25 mouse cellular contexts compared by ENCODE assay signal in the genomic region with DNA sequence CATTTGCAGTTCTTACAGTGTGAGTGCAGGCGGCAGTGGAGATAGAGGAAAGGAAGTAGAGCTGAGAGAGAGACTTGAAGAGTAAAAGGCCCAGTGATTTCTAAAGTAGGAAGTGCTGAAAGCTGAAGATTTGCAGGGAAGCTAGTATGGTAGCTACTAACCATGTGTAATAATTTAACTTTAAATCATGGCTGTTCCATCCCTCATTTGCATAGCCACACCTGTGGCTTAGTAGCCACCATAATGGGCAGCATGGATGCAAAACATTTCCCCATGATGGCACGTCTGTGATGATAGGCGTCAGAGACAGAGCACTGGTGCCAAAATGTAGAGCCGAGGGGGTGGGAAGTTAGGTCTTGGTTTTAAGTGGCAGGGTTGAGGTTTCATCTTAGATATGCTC. TPM values are rescaled to one million over a fixed set of nuclear protein-coding genes. Genes with fewer than 3 reads are reported as not detected.
A peak's percentile ranks its signal among the peaks of the same experiment; 100 is the strongest.
DNase-seq lines count a peak whose midpoint lies in the region; ATAC-seq and TF ChIP-seq lines count a peak whose summit lies in the region.
"Had no signal": no experiment of that assay in that cellular context is flagged by ENCODE, and none has a peak within 500 bp of the region (broad histone marks: within the 10 kb centered on the region; RNA-seq: fewer than 3 reads in every experiment).

No protein-coding gene starts in this region.

- H3K79me2 ChIP-seq in MEL (ENCODE audit: control insufficient read depth, insufficient read depth, low read length, poor library complexity): peaks cover 5% of the 10 kb centered on the region; the same call in 1 of the 2 replicates

- ATAC-seq in neutrophil, adult 5-6 weeks (ENCODE audit: extremely low read depth, insufficient number of reproducible peaks, low FRiP score, poor library complexity, severe bottlenecking): peak; percentile 24; the same call in 1 of the 2 replicates
- ATAC-seq: forebrain, embryonic 14.5 days; lung, postnatal 0 days had no signal

- H3K4me1 ChIP-seq in MEL (ENCODE audit: control insufficient read depth in 1 of 2, insufficient read depth in 2 of 2, low read length in 2 of 2): peaks cover 8 to 18% of the 10 kb centered on the region in 2 experiments
- H3K4me1 ChIP-seq in hindbrain, embryonic 10.5 days (replicated peaks): no peaks in the 10 kb centered on the region
- H3K4me1 ChIP-seq: embryonic facial prominence, embryonic 15.5 days; hindbrain, embryonic 15.5 days; limb, embryonic 10.5 days; neural tube, embryonic 15.5 days had no signal

- no peak for TF ChIP-seq EP300 in MEL (IDR thresholded peaks at IDR 0.05; ENCODE audit: low read depth in 1 of 2, low read length in 2 of 2)

- H3K27ac ChIP-seq in MEL (ENCODE audit: control insufficient read depth, low read depth, low read length): no peak overlapping the region
- H3K27ac ChIP-seq in hindbrain, embryonic 10.5 days: no peak overlapping the region
- H3K27ac ChIP-seq: embryonic facial prominence, embryonic 15.5 days; heart, adult 2 months; heart, embryonic 13.5 days; hindbrain, embryonic 15.5 days; limb, embryonic 10.5 days had no signal

- H3K27me3 ChIP-seq in MEL (ENCODE audit: control insufficient read depth in 1 of 2, insufficient read depth in 2 of 2, low read length in 2 of 2): no peaks in the 10 kb centered on the region
- no peaks in the 10 kb centered on the region for H3K27me3 ChIP-seq in hindbrain, embryonic 10.5 days (ENCODE audit: insufficient read depth, poor library complexity, severe bottlenecking)
- H3K27me3 ChIP-seq: embryonic facial prominence, embryonic 15.5 days; heart, embryonic 13.5 days; hindbrain, embryonic 15.5 days; neural tube, embryonic 15.5 days had no signal

- peaks cover 18 to 25% of the 10 kb centered on the region in 2 experiments for H3K36me3 ChIP-seq in MEL (ENCODE audit: control insufficient read depth in 1 of 2, insufficient read depth in 2 of 2, low read length in 2 of 2)
- peaks cover 68% of the 10 kb centered on the region for H3K36me3 ChIP-seq in hindbrain, embryonic 10.5 days

- TF ChIP-seq CTCF in MEL (IDR thresholded peaks at IDR 0.05 in 2 of 3, conservative IDR thresholded peaks at IDR 0.05 in 1 of 3; ENCODE audit: control insufficient read depth in 1 of 3, insufficient read depth in 1 of 3, low read depth in 2 of 3, low read length in 3 of 3, poor library complexity in 1 of 3, severe bottlenecking in 1 of 3): no peak

- H3K9me3 ChIP-seq in MEL (replicated peaks; ENCODE audit: insufficient read depth, low read length): no peaks in the 10 kb centered on the region
- no peaks in the 10 kb centered on the region for H3K9me3 ChIP-seq in hindbrain, embryonic 10.5 days
- H3K9me3 ChIP-seq: embryonic facial prominence, embryonic 15.5 days; heart, embryonic 13.5 days; hindbrain, embryonic 15.5 days; limb, embryonic 10.5 days; neural tube, embryonic 15.5 days had no signal

- H3K4me3 ChIP-seq in MEL (ENCODE audit: control insufficient read depth in 1 of 2, insufficient read depth in 1 of 2, low read depth in 2 of 2, low read length in 2 of 2): no peak overlapping the region
- no peak overlapping the region for H3K4me3 ChIP-seq in hindbrain, embryonic 10.5 days
- H3K4me3 ChIP-seq: embryonic facial prominence, embryonic 15.5 days; heart, adult 2 months; heart, embryonic 13.5 days; hindbrain, embryonic 15.5 days; layer of hippocampus, adult 2 months; limb, embryonic 10.5 days; neural tube, embryonic 15.5 days had no signal

- peak; percentile 76 for DNase-seq in heart, adult 11 months
- no peak for DNase-seq in heart, postnatal 4 days
- peak; percentile 56 to 59 for DNase-seq in B cell, adult 2 months
- peak; percentile 27 for DNase-seq in MEL (ENCODE audit: low read depth, low spot score)
- no peak for DNase-seq in hindbrain, embryonic 10.5 days (ENCODE audit: low spot score)
- DNase-seq in right cerebral cortex, postnatal 25 days: no peak
- DNase-seq: cerebellum, adult 18-20 months; cerebellum, postnatal 36 days; gastrocnemius, postnatal 14 days; heart, adult 2 months; heart, postnatal 36 days; kidney, adult 9 months; kidney, postnatal 25 days; liver; thymus, adult 18-20 months; thymus, postnatal 36 days had no signal

- H3K9ac ChIP-seq in MEL (ENCODE audit: control insufficient read depth, low read depth, low read length, poor library complexity, severe bottlenecking): no peak overlapping the region
- H3K9ac ChIP-seq: embryonic facial prominence, embryonic 15.5 days; heart, embryonic 13.5 days; hindbrain, embryonic 15.5 days; neural tube, embryonic 15.5 days had no signal

- WGBS in hindbrain, embryonic 10.5 days: 89% methylated on average over 4 of the region's 4 CpGs

- no peak for TF ChIP-seq RAD21 in MEL (IDR thresholded peaks at IDR 0.05; ENCODE audit: low read depth, low read length)

- TF ChIP-seq POLR2A in MEL (IDR thresholded peaks at IDR 0.05; ENCODE audit: control insufficient read depth in 1 of 2, insufficient read depth in 1 of 2, low read depth in 1 of 2, low read length in 2 of 2, poor library complexity in 1 of 2): no peak

TF ChIP-seq in MEL, 35 proteins besides CTCF, POLR2A, EP300 and RAD21:
- TF ChIP-seq NRF1 (IDR thresholded peaks at IDR 0.05; ENCODE audit: insufficient read depth, low read depth, low read length, poor library complexity, severe bottlenecking) (no peak), MAFK (IDR thresholded peaks at IDR 0.05; ENCODE audit: borderline replicate concordance, low read depth, low read length) (no peak), NELFE (IDR thresholded peaks at IDR 0.05; ENCODE audit: low read depth, low read length) (no peak), RCOR1 (IDR thresholded peaks at IDR 0.05; ENCODE audit: low read depth, low read length) (no peak), CHD2 (IDR thresholded peaks at IDR 0.05; ENCODE audit: low read length) (no peak), MAZ (IDR thresholded peaks at IDR 0.05; ENCODE audit: low read depth, low read length) (no peak), MXI1 (IDR thresholded peaks at IDR 0.05; ENCODE audit: low read depth, low read length) (no peak), SIN3A (IDR thresholded peaks at IDR 0.05; ENCODE audit: low read length) (no peak), POLR2AphosphoS5 (IDR thresholded peaks at IDR 0.05; ENCODE audit: borderline replicate concordance, low read depth, low read length) (no peak), ELF1 (IDR thresholded peaks at IDR 0.05; ENCODE audit: low read depth, low read length) (no peak), ETS1 (IDR thresholded peaks at IDR 0.05; ENCODE audit: low read depth, low read length) (no peak), USF2 (IDR thresholded peaks at IDR 0.05; ENCODE audit: borderline replicate concordance in 1 of 2, insufficient read depth in 1 of 2, low read depth in 1 of 2, low read length in 2 of 2) (no peak), TBP (IDR thresholded peaks at IDR 0.05; ENCODE audit: low read depth, low read length) (no peak), UBTF (IDR thresholded peaks at IDR 0.05; ENCODE audit: borderline replicate concordance, insufficient read depth, low read depth, low read length) (no peak), ZMIZ1 (IDR thresholded peaks at IDR 0.05; ENCODE audit: low read depth, low read length) (no peak)

RNA-seq across cellular contexts. Expression of gene Cab39, which starts 47.2 kb away (rescaled TPM):
- 100 to 1,000 TPM in 1 of 2 experiments, 10 to 100 TPM in 1; 90.7 to 102 TPM for total RNA-seq in heart, postnatal 4 days (2021)
- 68.7 and 72.5 TPM in 2 replicates for total RNA-seq in MEL (2012; rRNA removed)
- 100 to 1,000 TPM in 1 of 2 experiments, 10 to 100 TPM in 1; 66.5 to 144 TPM for polyA plus RNA-seq in MEL (2012; ENCODE audit: insufficient read depth in 1 of 2, insufficient read length in 2 of 2, low read depth in 1 of 2, low replicate concordance in 2 of 2, missing spikeins in 1 of 2)
- total RNA-seq in neutrophil, adult 5-6 weeks (2017): 176 and 179 TPM in 2 replicates
- polyA plus RNA-seq in hindbrain, embryonic 10.5 days (2016; fragmentation: Nextera tagmentation; extraction: Ambion mirVana): 41.7 and 43.1 TPM in 2 replicates

RNA-seq across cellular contexts. Expression of gene Itm2c, which starts 53.7 kb away (rescaled TPM):
- total RNA-seq in heart, postnatal 4 days (2021): 10 to 100 TPM; 91.3 to 91.5 TPM
- 22.6 and 24.8 TPM in 2 replicates for total RNA-seq in MEL (2012; rRNA removed)
- 10 to 100 TPM in 1 of 2 experiments, not detected in 1; 28.2 TPM for polyA plus RNA-seq in MEL (2012; ENCODE audit: insufficient read depth in 1 of 2, insufficient read length in 2 of 2, low read depth in 1 of 2, low replicate concordance in 2 of 2, missing spikeins in 1 of 2)
- total RNA-seq in neutrophil, adult 5-6 weeks (2017): 20.7 and 24.3 TPM in 2 replicates
- 146 and 151 TPM in 2 replicates for polyA plus RNA-seq in hindbrain, embryonic 10.5 days (2016; fragmentation: Nextera tagmentation; extraction: Ambion mirVana)

Comparison
In these comparisons a context has a peak if more than half of its experiments do, and no peak if none do; other contexts are left out.
1. DNase-seq: peak in heart, adult 11 months (single experiment), B cell, adult 2 months (2 of 2) and MEL (single experiment); none in heart, postnatal 4 days (single experiment), hindbrain, embryonic 10.5 days (single experiment) and right cerebral cortex, postnatal 25 days (single experiment).